Mouse (Mus musculus) left cerebral cortex, adult 9 months (tissue): ENCODE measurements around the gene Myo1c.
A peak's percentile ranks its signal among the peaks of the same experiment; 100 is the strongest.

ENCODE experiments used
- DNase-seq, 2 experiments: peaks; one replicate each; pipeline ENCODE4 v3.0.0; 2022; ENCODE audit warnings: low spot score in 2 of 2

The Myo1c gene

GRCm38 (mm10) chr11:75650311-75650710 is at the start of gene Myo1c:
Myo1c (plus strand) TSS chr11:75650504.
- no peak for DNase-seq

DNA sequence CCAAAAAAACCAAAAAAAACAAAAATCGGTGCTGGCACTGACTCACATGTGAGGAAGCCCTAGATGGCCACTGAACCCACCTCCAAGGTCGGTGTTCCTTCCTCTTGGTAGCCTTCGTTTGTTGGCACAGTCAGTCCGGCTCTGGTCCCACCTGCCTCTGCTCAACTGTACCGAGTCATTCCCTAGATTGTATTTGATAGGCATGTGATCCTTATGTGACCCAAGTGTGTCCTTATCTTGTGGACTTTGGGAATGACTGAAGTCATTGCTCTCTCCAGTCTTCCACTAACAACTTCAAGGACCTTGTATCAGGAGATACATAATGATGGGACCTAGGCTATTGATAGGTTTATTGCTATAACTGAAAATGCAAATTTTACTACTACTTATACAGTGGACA is 45.5 kb upstream of the Myo1c start:
- DNase-seq = no peak

DNA sequence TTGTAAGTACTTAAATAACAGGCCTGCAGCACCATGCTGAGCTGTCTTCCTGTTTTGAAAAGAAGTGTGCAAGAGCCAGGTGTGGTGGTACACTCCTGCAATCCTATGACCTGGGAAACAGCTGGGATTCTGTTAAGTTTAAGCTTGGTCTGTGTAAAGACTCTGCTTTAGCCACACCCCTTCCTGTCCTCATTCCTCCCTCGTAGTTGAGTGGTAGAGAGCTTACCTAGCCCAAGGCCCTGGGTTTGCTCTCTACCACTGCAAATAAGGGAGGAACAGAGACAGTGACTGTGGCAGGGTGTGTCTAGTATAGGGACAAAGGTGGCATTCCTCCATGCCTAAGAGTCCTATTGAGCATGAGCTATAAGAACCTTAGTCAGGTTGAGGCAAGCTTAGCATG is 45.0 kb upstream of the Myo1c start:
- DNase-seq = no peak

DNA sequence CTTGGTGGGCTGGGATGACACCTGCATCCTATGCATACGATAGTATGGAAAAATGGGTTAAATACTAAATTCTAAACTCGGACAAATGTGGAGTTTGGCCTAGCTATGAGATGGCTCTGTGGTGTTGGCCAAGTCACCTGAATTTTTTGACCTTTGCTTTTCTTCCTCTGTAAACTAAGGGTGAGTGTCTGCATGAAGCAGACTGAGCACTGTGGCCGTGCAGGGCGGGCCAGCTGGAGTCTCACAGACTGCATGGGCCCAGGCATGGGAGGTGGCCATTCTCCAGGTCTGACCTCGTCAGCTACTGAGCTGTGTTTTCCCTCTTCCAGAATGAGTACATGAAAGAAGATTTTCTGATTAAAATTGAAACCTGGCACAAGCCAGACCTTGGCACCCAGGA is 41.5 kb upstream of the Myo1c start:
- no peak for DNase-seq

DNA sequence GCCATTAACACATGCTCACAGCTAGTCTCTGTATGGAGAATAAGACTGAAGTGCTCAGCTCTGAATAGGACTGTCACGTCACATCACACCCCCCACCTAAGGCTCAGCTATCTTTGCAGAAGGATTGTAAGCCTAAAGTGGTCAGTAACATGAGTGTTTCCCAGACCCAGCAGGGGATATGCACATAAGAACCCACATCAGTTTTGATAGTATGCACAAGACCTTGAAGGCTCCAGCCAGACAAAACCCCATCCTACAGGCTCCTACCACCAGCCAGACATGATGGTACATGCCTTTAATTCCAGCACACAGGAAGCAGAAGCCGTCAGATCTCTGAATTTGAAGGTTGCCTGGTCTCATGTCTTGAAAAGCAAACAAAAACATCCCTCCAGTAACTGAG is 40.3 kb upstream of the Myo1c start:
- DNase-seq = no peak

DNA sequence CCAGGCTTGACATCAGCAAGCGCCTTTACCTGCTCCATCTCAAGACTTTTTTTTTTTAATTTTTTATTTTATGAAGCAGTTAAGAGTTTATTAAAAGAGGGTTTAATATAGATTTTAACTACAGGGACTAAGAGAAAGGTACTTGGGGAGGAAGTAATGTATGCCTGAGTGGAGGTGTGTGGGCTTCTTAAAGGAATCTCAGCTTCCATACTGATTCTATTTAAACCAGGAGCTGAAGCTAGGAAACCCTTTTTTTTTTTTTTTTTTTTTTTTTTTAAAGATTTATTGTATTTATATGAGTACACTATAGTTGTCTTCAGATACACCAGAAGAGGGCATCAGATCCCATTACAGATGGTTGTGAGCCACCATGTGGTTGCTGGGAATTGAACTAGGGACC is 35.5 kb upstream of the Myo1c start:
- no peak for DNase-seq

GRCm38 (mm10) chr11:75615556-75615955 is 34.7 kb upstream of the Myo1c start:
- no peak for DNase-seq

DNA sequence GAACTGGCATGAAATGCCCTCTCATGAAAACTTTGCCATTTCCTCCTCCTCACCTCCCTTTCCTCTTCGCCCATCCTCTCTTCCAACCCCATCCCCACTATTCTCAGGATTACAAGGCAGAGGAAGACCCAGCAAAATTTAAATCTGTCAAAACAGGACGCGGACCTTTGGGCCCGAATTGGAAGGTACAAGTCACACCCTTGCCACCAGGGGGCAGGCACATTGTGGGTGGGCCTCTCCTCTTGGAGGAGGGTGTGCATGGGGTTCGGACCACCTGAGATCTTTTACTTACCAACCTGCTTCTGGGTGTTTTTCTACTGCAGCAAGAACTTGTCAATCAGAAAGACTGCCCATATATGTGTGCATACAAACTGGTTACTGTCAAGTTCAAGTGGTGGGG is 31.2 kb upstream of the Myo1c start:
- DNase-seq = no peak

DNA sequence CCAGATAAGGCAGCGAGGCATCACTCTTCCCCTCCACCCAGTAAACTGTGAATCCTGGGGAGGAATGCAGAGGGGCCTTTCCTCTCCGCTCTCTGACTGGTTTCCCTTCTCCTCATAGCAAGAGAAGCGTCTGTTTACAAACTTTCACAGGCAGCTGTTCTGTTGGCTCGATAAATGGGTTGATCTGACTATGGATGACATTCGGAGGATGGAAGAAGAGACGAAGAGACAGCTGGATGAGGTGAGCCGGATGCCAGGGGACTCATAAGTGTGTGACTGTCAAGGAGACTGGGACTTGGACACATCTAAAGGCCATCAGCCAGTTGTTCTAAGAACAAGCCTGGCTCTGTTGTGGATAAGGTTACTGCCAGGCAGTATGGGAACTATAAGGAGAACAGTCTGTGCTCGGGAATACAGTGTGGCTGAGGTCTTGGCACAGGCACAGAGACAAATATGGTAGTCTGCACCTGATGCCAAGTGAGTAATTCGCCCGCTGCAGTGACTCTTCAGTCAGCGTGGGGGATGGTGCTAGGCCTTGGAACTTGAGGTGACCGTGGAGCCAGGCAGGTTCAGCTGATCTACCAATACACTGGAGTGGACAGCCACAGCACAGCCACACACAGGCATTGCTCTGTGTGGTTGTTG is 30.0 kb upstream of the Myo1c start:
- peak in 1 of 2 experiments; percentile 68 for DNase-seq

- DNase-seq = no peak
Observed at GRCm38 (mm10) chr11:75621426-75621825, 28.9 kb upstream of the Myo1c start.

- DNase-seq = no peak
Observed at GRCm38 (mm10) chr11:75622588-75623329, 27.5 kb upstream of the Myo1c start.

DNA sequence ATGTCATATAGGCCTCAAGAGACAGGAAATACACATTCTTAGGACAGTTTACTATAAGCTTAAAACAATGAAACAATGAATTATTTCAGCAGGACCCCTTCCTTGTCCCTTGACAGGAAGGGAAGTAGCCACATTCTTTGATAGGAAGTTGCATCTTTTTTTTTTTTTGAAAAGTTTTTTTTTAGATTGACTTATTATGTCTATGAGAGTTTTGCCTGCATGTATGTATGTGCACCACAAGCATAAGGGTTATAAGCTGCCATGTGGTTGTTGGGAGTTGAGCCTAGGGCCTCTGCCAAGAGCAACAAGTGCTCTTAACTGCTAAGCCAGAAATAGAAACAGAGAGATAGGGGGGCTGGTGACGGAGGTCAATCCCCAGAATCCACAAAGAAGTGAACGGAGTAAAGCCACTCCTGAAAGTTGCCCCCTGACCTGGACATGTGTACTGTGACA is 26.2 kb upstream of the Myo1c start:
- no peak for DNase-seq

DNA sequence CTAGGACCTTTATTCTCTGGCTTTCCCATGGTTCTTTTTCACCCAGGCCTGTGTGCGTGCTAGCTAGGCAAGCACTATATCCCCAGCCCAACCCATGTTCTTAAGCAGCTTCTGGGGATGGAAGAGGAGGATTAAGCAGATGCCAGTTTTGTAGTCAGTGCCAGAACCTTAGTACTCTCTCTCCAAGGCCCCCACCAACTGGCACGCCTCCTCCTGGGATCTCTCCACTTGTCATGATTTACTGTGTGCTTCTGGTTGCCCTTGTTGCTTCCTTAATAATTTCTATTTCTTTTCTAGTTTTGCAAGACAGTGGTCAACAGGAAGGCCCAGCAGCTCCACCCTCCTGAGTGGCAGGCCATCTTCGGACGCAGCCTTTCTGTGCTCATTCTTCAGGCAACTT is 24.5 kb upstream of the Myo1c start:
- DNase-seq = no peak

DNA sequence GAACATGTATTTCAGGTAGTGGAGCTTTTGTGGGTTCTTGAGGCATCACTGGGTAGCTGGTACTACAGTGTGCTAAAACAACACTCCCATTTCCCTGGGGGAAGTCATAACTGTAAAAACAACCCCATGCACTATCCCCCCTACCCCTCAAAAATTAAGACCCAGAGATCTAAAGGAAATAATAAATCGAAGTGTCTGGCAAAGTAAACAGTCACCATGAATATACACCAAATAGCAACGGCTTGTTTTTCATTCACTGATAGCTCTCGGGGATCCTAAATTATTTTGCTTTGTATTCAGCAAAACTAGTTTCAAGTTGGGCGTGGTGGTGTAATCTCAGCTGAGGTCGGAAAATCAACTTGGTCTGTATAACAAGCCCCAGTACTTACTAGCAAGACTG is 20.2 kb upstream of the Myo1c start:
- DNase-seq = no peak

DNA sequence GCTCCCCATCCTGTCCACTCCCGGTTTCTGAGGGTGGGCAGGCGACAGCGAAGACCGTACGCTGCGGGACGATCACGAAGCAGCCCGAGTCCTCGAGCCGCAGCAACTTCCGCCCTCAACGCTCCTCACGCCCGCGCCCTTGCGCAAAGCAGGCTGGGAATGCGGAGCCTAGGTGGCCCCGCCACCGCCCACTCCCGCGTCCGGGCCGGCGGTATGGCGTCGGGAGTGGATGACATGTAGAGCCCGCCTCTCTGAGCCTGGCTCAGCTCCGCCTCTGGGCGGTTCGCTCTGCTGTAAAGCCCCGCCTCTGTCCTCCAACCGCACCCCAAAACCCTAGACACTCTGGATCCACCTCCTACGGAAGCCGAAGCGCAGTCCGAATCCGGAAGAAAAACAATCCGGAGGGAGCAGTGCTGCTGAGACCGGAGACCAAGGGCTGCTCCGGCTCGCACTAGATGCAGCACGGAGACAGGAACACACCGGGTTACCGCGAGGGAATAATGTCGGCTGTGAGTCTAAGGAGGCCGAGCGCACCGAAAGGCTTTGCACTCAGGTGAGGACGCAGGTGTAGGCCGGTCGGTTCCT is 19.6 kb upstream of the Myo1c start, which contains the start of gene Inpp5k:
Inpp5k (plus strand) TSS at position 344 of the 585 bp plus-strand sequence.
- peak; percentile 96 to 98 for DNase-seq

- no peak for DNase-seq
Observed at GRCm38 (mm10) chr11:75631561-75632225, 18.6 kb upstream of the Myo1c start.

DNA sequence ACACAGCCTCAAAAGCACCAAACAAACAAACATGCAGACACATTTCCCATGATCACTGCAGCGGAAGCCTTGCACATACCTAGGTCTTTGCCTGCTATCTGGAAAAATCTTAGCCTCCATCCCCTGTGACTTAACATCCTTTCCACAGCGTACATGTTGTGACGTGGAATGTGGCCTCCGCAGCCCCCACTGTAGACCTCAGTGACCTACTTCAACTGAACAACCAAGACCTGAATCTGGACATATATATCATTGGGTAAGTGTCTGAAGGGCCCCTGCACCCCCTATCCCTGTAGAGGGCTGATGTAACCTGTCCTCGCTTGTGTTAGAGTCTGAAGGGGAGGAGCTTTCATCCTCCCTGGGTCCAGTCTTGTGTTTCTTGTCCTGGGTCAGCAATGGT is 17.4 kb upstream of the Myo1c start:
- DNase-seq = no peak

- no peak for DNase-seq
Observed at GRCm38 (mm10) chr11:75634801-75635200, 15.5 kb upstream of the Myo1c start.

GRCm38 (mm10) chr11:75635315-75635714 is 15.0 kb upstream of the Myo1c start:
- DNase-seq = no peak

- no peak for DNase-seq
Observed at GRCm38 (mm10) chr11:75643323-75643722, 7.0 kb upstream of the Myo1c start.

DNA sequence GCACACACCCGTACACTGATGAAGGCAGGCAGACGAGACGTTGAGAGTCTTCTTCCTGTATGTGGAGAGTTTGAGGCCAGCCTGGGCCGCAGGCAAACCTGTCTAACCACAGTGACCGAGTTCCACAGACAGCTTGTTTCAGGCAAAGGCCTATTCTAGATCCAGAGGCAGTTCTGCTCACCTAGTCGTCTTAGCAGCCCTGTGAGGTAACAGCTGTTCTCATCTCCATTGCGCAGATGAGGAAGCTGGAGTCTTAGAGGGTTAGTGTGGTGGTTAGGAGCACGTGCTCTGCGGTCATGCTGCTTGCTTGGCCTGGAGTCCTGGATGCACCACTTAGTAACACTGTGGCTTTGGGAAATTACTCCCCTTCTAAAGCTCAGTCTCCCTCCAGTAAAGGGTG is 5.6 kb upstream of the Myo1c start:
- no peak for DNase-seq

GRCm38 (mm10) chr11:75647681-75648211 is 2.6 kb upstream of the Myo1c start:
- peak in 1 of 2 experiments; percentile 48 for DNase-seq
